Mouse (Mus musculus): ENCODE measurements around the gene Htr6. TPM values are rescaled to one million over a fixed set of nuclear protein-coding genes. Genes with fewer than 3 reads are reported as not detected.
A peak's percentile ranks its signal among the peaks of the same experiment; 100 is the strongest.

The Htr6 gene
- polyA plus RNA-seq, 1 experiment from 2014 or later: not detected

GRCm38 (mm10) chr4:139115721-139116120 lies 40.4 kb upstream of the Htr6 start:
- no peak overlapping the region for H3K27ac ChIP-seq (ENCODE audit: low read length)
- peaks cover 13% of the 10 kb centered on the region; the same call in 1 of the 2 replicates for H3K4me1 ChIP-seq (ENCODE audit: insufficient read depth, low read depth, low read length)
- DNase-seq (ENCODE audit: low spot score) (no peak), ATAC-seq (no peak)
- H3K9ac ChIP-seq (replicated peaks; ENCODE audit: low read depth): no peak overlapping the region
- H3K4me2 ChIP-seq (replicated peaks; ENCODE audit: low read depth, low read length): no peak overlapping the region
- H3K36me3 ChIP-seq (ENCODE audit: insufficient read depth, low read length): no peaks in the 10 kb centered on the region
- no peaks in the 10 kb centered on the region for H3K9me3 ChIP-seq (ENCODE audit: low read length)
- TF ChIP-seq CTCF (IDR thresholded peaks at IDR 0.05) (peak; percentile 52), EP300 (IDR thresholded peaks at IDR 0.05) (no peak)
- no peaks in the 10 kb centered on the region for H3K27me3 ChIP-seq (replicated peaks; ENCODE audit: insufficient read depth, low read length)
- H3K4me3 ChIP-seq (ENCODE audit: low read depth, low read length): no peak overlapping the region
- WGBS: 92% methylated on average over 5 of the region's 5 CpGs

GRCm38 (mm10) chr4:139112482-139112881 lies 37.1 kb upstream of the Htr6 start:
- H3K4me3 ChIP-seq (ENCODE audit: low read depth, low read length): no peak overlapping the region
- DNase-seq (ENCODE audit: low spot score): no peak
- no peaks in the 10 kb centered on the region for H3K9me3 ChIP-seq (ENCODE audit: low read length)
- H3K27ac ChIP-seq (ENCODE audit: low read length): no peak overlapping the region
- H3K4me2 ChIP-seq (replicated peaks; ENCODE audit: low read depth, low read length): no peak overlapping the region
- ATAC-seq: no peak
- WGBS: 77% methylated on average over 3 of the region's 3 CpGs
- no peak for TF ChIP-seq EP300 (IDR thresholded peaks at IDR 0.05)
- TF ChIP-seq CTCF (IDR thresholded peaks at IDR 0.05): no peak
- H3K4me1 ChIP-seq (ENCODE audit: insufficient read depth, low read depth, low read length): peaks cover 19% of the 10 kb centered on the region; the same call in 1 of the 2 replicates
- no peaks in the 10 kb centered on the region for H3K27me3 ChIP-seq (replicated peaks; ENCODE audit: insufficient read depth, low read length)
- no peaks in the 10 kb centered on the region for H3K36me3 ChIP-seq (ENCODE audit: insufficient read depth, low read length)
- H3K9ac ChIP-seq (replicated peaks; ENCODE audit: low read depth): no peak overlapping the region

- H3K9ac ChIP-seq (replicated peaks; ENCODE audit: low read depth): no peak overlapping the region
Measured at GRCm38 (mm10) chr4:139111421-139111820, 36.1 kb upstream of the Htr6 start.

DNA sequence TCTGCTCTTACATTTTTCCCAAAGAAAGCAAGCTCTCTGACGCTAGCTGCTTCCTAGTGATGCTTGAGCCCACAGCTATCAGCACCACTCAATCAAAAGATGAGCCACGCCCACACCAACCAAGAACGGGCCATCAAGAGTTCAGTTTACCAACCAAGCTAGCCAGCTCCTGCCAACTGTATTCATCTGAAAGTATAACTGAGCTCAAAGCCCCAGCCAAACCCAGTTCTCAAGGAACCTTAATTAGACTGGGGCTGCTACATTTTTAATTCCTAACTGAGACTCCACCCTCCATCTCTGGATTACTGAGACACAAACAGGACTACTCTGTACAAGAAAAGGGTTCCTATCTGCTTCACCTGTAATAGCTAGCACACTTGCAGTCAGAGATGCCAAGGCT lies 35.5 kb upstream of the Htr6 start:
- peak overlapping the region; percentile 54 for H3K27ac ChIP-seq (ENCODE audit: low read length)
- no peaks in the 10 kb centered on the region for H3K9me3 ChIP-seq (ENCODE audit: low read length)
- H3K9ac ChIP-seq (replicated peaks; ENCODE audit: low read depth): no peak overlapping the region
- no peak overlapping the region for H3K4me2 ChIP-seq (replicated peaks; ENCODE audit: low read depth, low read length)
- ATAC-seq (peak; percentile 47; the same call in 1 of the 2 replicates), DNase-seq (ENCODE audit: low spot score) (peak; percentile 35)
- H3K4me3 ChIP-seq (ENCODE audit: low read depth, low read length): no peak overlapping the region
- H3K36me3 ChIP-seq (ENCODE audit: insufficient read depth, low read length): no peaks in the 10 kb centered on the region
- TF ChIP-seq CTCF (IDR thresholded peaks at IDR 0.05) (no peak), EP300 (IDR thresholded peaks at IDR 0.05) (no peak)
- WGBS: 48% methylated on average over 3 of the region's 3 CpGs
- H3K27me3 ChIP-seq (replicated peaks; ENCODE audit: insufficient read depth, low read length): no peaks in the 10 kb centered on the region
- peaks cover 19% of the 10 kb centered on the region; the same call in 1 of the 2 replicates for H3K4me1 ChIP-seq (ENCODE audit: insufficient read depth, low read depth, low read length)

More at GRCm38 (mm10) chr4:139111421-139111820, 36.1 kb upstream of the Htr6 start:
- H3K27ac ChIP-seq (ENCODE audit: low read length): peak overlapping the region; percentile 54
- no peaks in the 10 kb centered on the region for H3K36me3 ChIP-seq (ENCODE audit: insufficient read depth, low read length)
- no peak for TF ChIP-seq CTCF (IDR thresholded peaks at IDR 0.05)
- no peak for TF ChIP-seq EP300 (IDR thresholded peaks at IDR 0.05)
- H3K4me2 ChIP-seq (replicated peaks; ENCODE audit: low read depth, low read length): 0 out of 2 replicates have a peak overlapping the region, but pooled peaks have one; percentile 14
- WGBS: 20% methylated on average over 3 of the region's 3 CpGs
- ATAC-seq (peak; percentile 55; the same call in 1 of the 2 replicates), DNase-seq (ENCODE audit: low spot score) (peak; percentile 47)
- no peaks in the 10 kb centered on the region for H3K27me3 ChIP-seq (replicated peaks; ENCODE audit: insufficient read depth, low read length)
- H3K9me3 ChIP-seq (ENCODE audit: low read length): no peaks in the 10 kb centered on the region
- H3K4me3 ChIP-seq (ENCODE audit: low read depth, low read length): no peak overlapping the region
- H3K4me1 ChIP-seq (ENCODE audit: insufficient read depth, low read depth, low read length): peaks cover 19% of the 10 kb centered on the region; the same call in 1 of the 2 replicates

GRCm38 (mm10) chr4:139105453-139105852 lies 30.1 kb upstream of the Htr6 start:
- no peak overlapping the region for H3K9ac ChIP-seq (replicated peaks; ENCODE audit: low read depth)
- no peak overlapping the region for H3K4me3 ChIP-seq (ENCODE audit: low read depth, low read length)
- no peak overlapping the region for H3K27ac ChIP-seq (ENCODE audit: low read length)
- no peak overlapping the region for H3K4me2 ChIP-seq (replicated peaks; ENCODE audit: low read depth, low read length)
- H3K27me3 ChIP-seq (replicated peaks; ENCODE audit: insufficient read depth, low read length): no peaks in the 10 kb centered on the region
- ATAC-seq (no peak), DNase-seq (ENCODE audit: low spot score) (no peak)
- H3K4me1 ChIP-seq (ENCODE audit: insufficient read depth, low read depth, low read length): peaks cover 6% of the 10 kb centered on the region; the same call in 1 of the 2 replicates
- TF ChIP-seq CTCF (IDR thresholded peaks at IDR 0.05): no peak
- WGBS: 97% methylated on average over 1 of the region's 1 CpGs
- H3K9me3 ChIP-seq (ENCODE audit: low read length): no peaks in the 10 kb centered on the region
- peaks cover 9% of the 10 kb centered on the region; the same call in 1 of the 2 replicates for H3K36me3 ChIP-seq (ENCODE audit: insufficient read depth, low read length)

DNA sequence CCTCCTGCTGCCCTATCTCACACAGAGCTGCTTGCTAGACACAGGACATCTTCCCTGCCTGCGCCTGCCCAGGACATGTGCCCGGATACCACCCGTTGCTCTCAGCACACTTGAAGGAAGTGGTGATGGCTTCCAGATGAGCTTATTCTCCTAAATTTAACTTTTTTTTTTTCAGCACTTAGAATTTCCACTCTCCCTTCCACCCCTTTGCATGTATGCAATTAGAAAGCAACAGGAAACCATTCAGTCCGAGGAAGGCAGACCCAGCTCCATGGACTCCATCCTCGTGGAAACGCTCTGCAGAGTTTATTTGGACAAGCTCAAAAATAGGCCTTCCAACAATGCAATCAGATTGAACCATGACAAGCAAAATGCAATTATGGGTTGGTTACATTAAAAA lies 26.2 kb upstream of the Htr6 start:
- WGBS: 59% methylated on average over 6 of the region's 6 CpGs
- H3K4me2 ChIP-seq (replicated peaks; ENCODE audit: low read depth, low read length): no peak overlapping the region
- DNase-seq (ENCODE audit: low spot score): no peak
- H3K4me3 ChIP-seq (ENCODE audit: low read depth, low read length): no peak overlapping the region
- peaks cover 9% of the 10 kb centered on the region; the same call in 1 of the 2 replicates for H3K36me3 ChIP-seq (ENCODE audit: insufficient read depth, low read length)
- H3K9me3 ChIP-seq (ENCODE audit: low read length): no peaks in the 10 kb centered on the region
- ATAC-seq: no peak
- H3K27me3 ChIP-seq (replicated peaks; ENCODE audit: insufficient read depth, low read length): no peaks in the 10 kb centered on the region
- no peaks in the 10 kb centered on the region; the same call in 1 of the 2 replicates for H3K4me1 ChIP-seq (ENCODE audit: insufficient read depth, low read depth, low read length)
- no peak overlapping the region for H3K9ac ChIP-seq (replicated peaks; ENCODE audit: low read depth)
- TF ChIP-seq CTCF (IDR thresholded peaks at IDR 0.05) (no peak), EP300 (IDR thresholded peaks at IDR 0.05) (no peak)
- no peak overlapping the region for H3K27ac ChIP-seq (ENCODE audit: low read length)
